Mouse (Mus musculus) megakaryocyte-erythroid progenitor cell, adult 5-6 weeks (primary cell): ENCODE measurements around the gene Lenep. TPM values are rescaled to one million over a fixed set of nuclear protein-coding genes. Genes with fewer than 3 reads are reported as not detected.

Source experiments
- total RNA-seq, 2 experiments: library from RNA; stranded (forward) in 1 of 2; stranded (reverse) in 1 of 2; fragments of 200-1000, 215-1000 nt in 1 of 2; fragments of >200 nt in 1 of 2; fragmentation: Nextera tagmentation in 1 of 2; gene quantifications; 2 replicates each; pipeline ENCODE4 v1.2.3; 2014 to 2017

Lenep gene
- total RNA-seq, 2 experiments from 2014 or later: 3.5 TPM; not detected in 1

Other genes with a start within 250 kb of the Lenep start
- gene Hcn3, start 242.6 kb downstream of the Lenep start, total RNA-seq (2014; fragmentation: Nextera tagmentation): 1.5 and 1.6 TPM in 2 replicates
- 1.4 and 2.5 TPM in 2 replicates for gene Hcn3, start 242.6 kb downstream of the Lenep start, total RNA-seq (2017)
- 72.3 and 88.0 TPM in 2 replicates for gene Clk2, start 238.0 kb downstream of the Lenep start, total RNA-seq (2014; fragmentation: Nextera tagmentation)
- 46.6 and 69.3 TPM in 2 replicates for gene Clk2, start 238.0 kb downstream of the Lenep start, total RNA-seq (2017)
- gene Scamp3, start 225.3 kb downstream of the Lenep start, total RNA-seq (2014; fragmentation: Nextera tagmentation): 86.7 and 129 TPM in 2 replicates
- 32.8 and 34.8 TPM in 2 replicates for gene Scamp3, start 225.3 kb downstream of the Lenep start, total RNA-seq (2017)
- 28.1 and 39.1 TPM in 2 replicates for gene Fam189b, start 219.7 kb downstream of the Lenep start, total RNA-seq (2014; fragmentation: Nextera tagmentation)
- gene Fam189b, start 219.7 kb downstream of the Lenep start, total RNA-seq (2017): 6.9 and 13.7 TPM in 2 replicates
- gene Gba, start 199.9 kb downstream of the Lenep start, total RNA-seq (2014; fragmentation: Nextera tagmentation): 39.6 and 41.4 TPM in 2 replicates
- 36.5 and 44.3 TPM in 2 replicates for gene Gba, start 199.9 kb downstream of the Lenep start, total RNA-seq (2017)
- 4.0 TPM in 1 of 2 replicates, not detected in the other for gene Thbs3, start 187.6 kb downstream of the Lenep start, total RNA-seq (2014; fragmentation: Nextera tagmentation)
- 0.57 and 1.7 TPM in 2 replicates for gene Thbs3, start 187.6 kb downstream of the Lenep start, total RNA-seq (2017)
- 114 and 122 TPM in 2 replicates for gene Mtx1, start 175.7 kb downstream of the Lenep start, total RNA-seq (2014; fragmentation: Nextera tagmentation)
- gene Mtx1, start 175.7 kb downstream of the Lenep start, total RNA-seq (2017): 68.1 and 92.8 TPM in 2 replicates
- not detected in 2 replicates for gene Muc1, start 173.7 kb downstream of the Lenep start, total RNA-seq (2014; fragmentation: Nextera tagmentation)
- gene Muc1, start 173.7 kb downstream of the Lenep start, total RNA-seq (2017): not detected in 2 replicates
- 127 and 147 TPM in 2 replicates for gene Krtcap2, start 156.8 kb downstream of the Lenep start, total RNA-seq (2014; fragmentation: Nextera tagmentation)
- 119 and 124 TPM in 2 replicates for gene Krtcap2, start 156.8 kb downstream of the Lenep start, total RNA-seq (2017)
- not detected in 2 replicates for gene Trim46, start 156.5 kb downstream of the Lenep start, total RNA-seq (2014; fragmentation: Nextera tagmentation)
- gene Trim46, start 156.5 kb downstream of the Lenep start, total RNA-seq (2017): not detected in 2 replicates
- gene Dpm3, start 143.4 kb downstream of the Lenep start, total RNA-seq (2014; fragmentation: Nextera tagmentation): 44.2 and 75.7 TPM in 2 replicates
- gene Dpm3, start 143.4 kb downstream of the Lenep start, total RNA-seq (2017): 30.1 and 90.9 TPM in 2 replicates
- gene Slc50a1, start 132.2 kb downstream of the Lenep start, total RNA-seq (2014; fragmentation: Nextera tagmentation): 35.4 and 66.5 TPM in 2 replicates
- gene Slc50a1, start 132.2 kb downstream of the Lenep start, total RNA-seq (2017): 31.4 and 50.3 TPM in 2 replicates
- gene Efna1, start 121.7 kb downstream of the Lenep start, total RNA-seq (2014; fragmentation: Nextera tagmentation): not detected in 2 replicates
- gene Efna1, start 121.7 kb downstream of the Lenep start, total RNA-seq (2017): not detected in 2 replicates
- gene Efna3, start 79.8 kb downstream of the Lenep start, total RNA-seq (2014; fragmentation: Nextera tagmentation): not detected in 2 replicates
- not detected in 2 replicates for gene Efna3, start 79.8 kb downstream of the Lenep start, total RNA-seq (2017)
- 0.30 TPM in 1 of 2 replicates, not detected in the other for gene Efna4, start 64.8 kb downstream of the Lenep start, total RNA-seq (2014; fragmentation: Nextera tagmentation)
- gene Efna4, start 64.8 kb downstream of the Lenep start, total RNA-seq (2017): 0.30 TPM in 1 of 2 replicates, not detected in the other
- gene Adam15, start 52.8 kb downstream of the Lenep start, total RNA-seq (2014; fragmentation: Nextera tagmentation): 7.4 and 11.4 TPM in 2 replicates
- 2.3 and 6.4 TPM in 2 replicates for gene Adam15, start 52.8 kb downstream of the Lenep start, total RNA-seq (2017)
- gene Dcst2, start 40.8 kb downstream of the Lenep start, total RNA-seq (2014; fragmentation: Nextera tagmentation): not detected in 2 replicates
- gene Dcst2, start 40.8 kb downstream of the Lenep start, total RNA-seq (2017): not detected in 2 replicates
- not detected in 2 replicates for gene Dcst1, start 37.5 kb downstream of the Lenep start, total RNA-seq (2014; fragmentation: Nextera tagmentation)
- not detected in 2 replicates for gene Dcst1, start 37.5 kb downstream of the Lenep start, total RNA-seq (2017)
- gene Zbtb7b, start 8.0 kb downstream of the Lenep start, total RNA-seq (2014; fragmentation: Nextera tagmentation): 5.0 and 6.6 TPM in 2 replicates
- gene Zbtb7b, start 8.0 kb downstream of the Lenep start, total RNA-seq (2017): 7.3 and 11.5 TPM in 2 replicates
- gene Flad1, start 9.1 kb upstream of the Lenep start, total RNA-seq (2014; fragmentation: Nextera tagmentation): 24.8 and 27.7 TPM in 2 replicates
- 10.7 and 12.6 TPM in 2 replicates for gene Flad1, start 9.1 kb upstream of the Lenep start, total RNA-seq (2017)
- 185 and 237 TPM in 2 replicates for gene Cks1b, start 15.6 kb upstream of the Lenep start, total RNA-seq (2014; fragmentation: Nextera tagmentation)
- 127 and 184 TPM in 2 replicates for gene Cks1b, start 15.6 kb upstream of the Lenep start, total RNA-seq (2017)
- gene Shc1, start 15.7 kb upstream of the Lenep start, total RNA-seq (2014; fragmentation: Nextera tagmentation): 95.9 and 113 TPM in 2 replicates
- 40.2 and 68.5 TPM in 2 replicates for gene Shc1, start 15.7 kb upstream of the Lenep start, total RNA-seq (2017)
- 38.5 and 42.2 TPM in 2 replicates for gene Pygo2, start 27.4 kb upstream of the Lenep start, total RNA-seq (2014; fragmentation: Nextera tagmentation)
- gene Pygo2, start 27.4 kb upstream of the Lenep start, total RNA-seq (2017): 9.6 and 19.9 TPM in 2 replicates
- gene Pbxip1, start 33.9 kb upstream of the Lenep start, total RNA-seq (2014; fragmentation: Nextera tagmentation): 7.5 and 8.2 TPM in 2 replicates
- gene Pbxip1, start 33.9 kb upstream of the Lenep start, total RNA-seq (2017): 14.6 and 30.4 TPM in 2 replicates
- 29.1 and 66.3 TPM in 2 replicates for gene Pmvk, start 51.7 kb upstream of the Lenep start, total RNA-seq (2014; fragmentation: Nextera tagmentation)
- gene Pmvk, start 51.7 kb upstream of the Lenep start, total RNA-seq (2017): 28.2 and 33.5 TPM in 2 replicates
- gene Kcnn3, start 117.4 kb upstream of the Lenep start, total RNA-seq (2014; fragmentation: Nextera tagmentation): not detected in 2 replicates
- not detected in 2 replicates for gene Kcnn3, start 117.4 kb upstream of the Lenep start, total RNA-seq (2017)